Mouse (Mus musculus) cerebellum, adult 11 months (tissue): ENCODE data around the gene Catsper4.

Experiments used
- DNase-seq: peaks from one replicate; pipeline ENCODE4 v3.0.0; 2022

Gene Catsper4

DNA sequence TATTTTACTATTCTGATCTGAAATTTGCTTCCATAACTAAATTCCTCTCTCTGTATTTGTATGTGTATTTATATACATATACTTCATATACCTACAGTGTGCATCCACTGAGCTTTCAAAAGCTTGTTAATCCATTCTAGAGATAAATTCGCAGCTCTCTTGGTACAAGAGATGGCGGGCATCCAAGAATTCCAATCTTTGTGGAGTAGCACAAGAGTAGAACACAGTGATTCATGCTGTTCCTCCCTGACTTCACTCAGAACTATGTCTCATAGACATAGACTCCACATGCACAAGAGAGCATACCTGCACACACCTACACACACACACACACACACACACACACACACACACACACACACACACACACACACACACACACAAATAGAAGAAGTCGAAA, 54.8 kb downstream of the Catsper4 start:
- DNase-seq, result no peak

GRCm38 (mm10) chr4:134166906-134167305, 60.3 kb downstream of the Catsper4 start:
- DNase-seq, result no peak

- DNase-seq, result no peak
Measured at GRCm38 (mm10) chr4:134165548-134166465, 61.4 kb downstream of the Catsper4 start.

DNA sequence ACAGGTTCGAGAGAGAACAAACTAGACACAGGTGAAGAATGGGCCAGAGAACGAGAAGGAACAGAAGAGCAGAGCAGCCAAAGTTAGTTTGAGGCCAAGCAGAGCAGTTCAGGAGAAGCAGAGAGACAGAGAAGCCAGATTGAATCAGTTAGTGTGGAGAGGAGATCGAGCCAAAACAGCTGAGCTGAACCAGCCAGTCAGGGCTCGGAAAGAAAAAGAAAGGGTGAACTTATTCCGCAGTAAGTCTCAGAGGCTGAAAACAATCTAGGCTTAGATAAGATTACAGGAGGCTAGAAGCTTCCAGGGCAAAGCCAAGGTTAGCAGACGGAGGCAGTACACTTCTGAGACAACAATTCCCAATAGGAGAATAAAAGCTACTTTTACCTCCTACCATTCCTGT, 62.2 kb downstream of the Catsper4 start:
- DNase-seq, result no peak

DNA sequence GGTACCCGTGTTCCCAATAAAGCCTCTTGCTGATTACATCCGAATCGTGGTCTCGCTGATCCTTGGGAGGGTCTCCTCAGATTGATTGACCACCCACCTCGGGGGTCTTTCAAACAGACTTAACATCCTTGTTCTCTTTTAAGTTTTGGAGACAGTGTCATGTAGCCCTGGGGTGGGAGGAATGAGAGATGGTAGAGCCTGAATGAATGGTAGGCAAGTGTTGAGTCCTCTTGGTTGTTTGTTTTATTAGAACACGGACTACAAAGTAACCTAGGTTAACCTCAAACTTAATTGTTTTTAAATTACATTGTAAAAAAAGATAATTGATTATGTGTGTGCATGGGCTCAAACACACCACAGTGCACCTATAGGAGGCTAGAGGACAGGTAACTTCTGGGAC, 62.6 kb downstream of the Catsper4 start:
- no peak for DNase-seq
